In the genomic region with DNA sequence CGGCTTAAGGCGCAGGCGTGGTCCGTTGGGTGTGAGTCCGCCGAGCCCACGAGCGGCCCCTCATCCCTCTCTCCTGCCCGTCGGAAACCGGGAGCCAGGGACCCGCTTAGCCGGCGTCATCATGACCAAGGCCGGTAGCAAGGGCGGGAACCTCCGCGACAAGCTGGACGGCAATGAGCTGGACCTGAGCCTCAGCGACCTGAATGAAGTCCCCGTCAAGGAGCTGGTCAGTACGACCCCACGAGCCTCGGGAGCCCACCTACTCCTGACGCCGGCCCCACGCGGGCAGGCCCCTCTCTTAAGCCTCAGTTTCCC, we compare ENCODE assay signal across 8 mouse cellular contexts. TPM values are rescaled to one million over a fixed set of nuclear protein-coding genes. Genes with fewer than 3 reads are reported as not detected.
DNase-seq lines count a peak whose midpoint lies in the region; ATAC-seq and TF ChIP-seq lines count a peak whose summit lies in the region.

No protein-coding gene starts in this region.

- WGBS in lung, postnatal 0 days = 3% methylated on average over 28 of the region's 28 CpGs
- WGBS in forebrain, embryonic 10.5 days = under 1% methylated on average over 28 of the region's 28 CpGs
- WGBS in limb, embryonic 15.5 days = 0% methylated on average over 28 of the region's 28 CpGs
- WGBS in small intestine, adult 2 months = under 1% methylated on average over 28 of the region's 28 CpGs

- peak overlapping the region; percentile 93 for H3K4me2 ChIP-seq in lung, postnatal 0 days (replicated peaks; ENCODE audit: low read depth, low read length)
- peak overlapping the region; percentile 73 for H3K4me2 ChIP-seq in limb, embryonic 15.5 days

- H3K36me3 ChIP-seq in lung, postnatal 0 days (ENCODE audit: insufficient read depth, low read length) = peaks cover 20% of the 10 kb centered on the region
- peaks cover 37% of the 10 kb centered on the region for H3K36me3 ChIP-seq in forebrain, embryonic 10.5 days (replicated peaks)
- peaks cover 35% of the 10 kb centered on the region for H3K36me3 ChIP-seq in limb, embryonic 15.5 days
- peaks cover 29% of the 10 kb centered on the region for H3K36me3 ChIP-seq in small intestine, adult 2 months (ENCODE audit: control insufficient read depth, insufficient read depth, low read length)

- no peaks in the 10 kb centered on the region for H3K9me3 ChIP-seq in lung, postnatal 0 days (ENCODE audit: low read length)
- H3K9me3 ChIP-seq in forebrain, embryonic 10.5 days = no peaks in the 10 kb centered on the region
- H3K9me3 ChIP-seq in limb, embryonic 15.5 days = no peaks in the 10 kb centered on the region

- peak overlapping the region; percentile 79 for H3K4me3 ChIP-seq in lung, postnatal 0 days (ENCODE audit: low read depth, low read length)
- peak overlapping the region; percentile 95 for H3K4me3 ChIP-seq in forebrain, embryonic 10.5 days
- H3K4me3 ChIP-seq in limb, embryonic 15.5 days = peak overlapping the region; percentile 96
- peak overlapping the region; percentile 92 for H3K4me3 ChIP-seq in small intestine, adult 2 months (ENCODE audit: low read depth, low read length)

- peak overlapping the region; percentile 90 for H3K9ac ChIP-seq in lung, postnatal 0 days (replicated peaks; ENCODE audit: low read depth)
- H3K9ac ChIP-seq in limb, embryonic 15.5 days = peak overlapping the region; percentile 75

- no peak for TF ChIP-seq EP300 in lung, postnatal 0 days (IDR thresholded peaks at IDR 0.05)

- peak overlapping the region; percentile 80 for H3K27ac ChIP-seq in lung, postnatal 0 days (ENCODE audit: low read length)
- peak overlapping the region; percentile 88 for H3K27ac ChIP-seq in forebrain, embryonic 10.5 days
- peak overlapping the region; percentile 84 for H3K27ac ChIP-seq in limb, embryonic 15.5 days
- peak overlapping the region; percentile 90 for H3K27ac ChIP-seq in small intestine, adult 2 months (ENCODE audit: insufficient read depth, low read depth, low read length)

- H3K4me1 ChIP-seq in lung, postnatal 0 days (ENCODE audit: insufficient read depth, low read depth, low read length) = no peaks in the 10 kb centered on the region
- peaks cover 19% of the 10 kb centered on the region for H3K4me1 ChIP-seq in forebrain, embryonic 10.5 days
- peaks cover 15% of the 10 kb centered on the region for H3K4me1 ChIP-seq in limb, embryonic 15.5 days
- peaks cover 26% of the 10 kb centered on the region for H3K4me1 ChIP-seq in small intestine, adult 2 months (ENCODE audit: control insufficient read depth, insufficient read depth, insufficient read length, low read length)

- H3K27me3 ChIP-seq in lung, postnatal 0 days (replicated peaks; ENCODE audit: insufficient read depth, low read length) = no peaks in the 10 kb centered on the region
- H3K27me3 ChIP-seq in forebrain, embryonic 10.5 days (ENCODE audit: poor library complexity, severe bottlenecking) = no peaks in the 10 kb centered on the region
- H3K27me3 ChIP-seq in limb, embryonic 15.5 days = no peaks in the 10 kb centered on the region
- H3K27me3 ChIP-seq in small intestine, adult 2 months (ENCODE audit: control insufficient read depth, insufficient read depth, low read length) = no peaks in the 10 kb centered on the region

- peak; percentile 64 for ATAC-seq in lung, postnatal 0 days
- no peak; the same call in 1 of the 2 replicates for ATAC-seq in limb, embryonic 15.5 days (ENCODE audit: insufficient number of reproducible peaks, low FRiP score, low TSS enrichment, low read depth)

- TF ChIP-seq POLR2A in small intestine, adult 2 months (IDR thresholded peaks at IDR 0.05; ENCODE audit: low read depth, low read length) = no peak

- no peak for TF ChIP-seq CTCF in lung, postnatal 0 days (IDR thresholded peaks at IDR 0.05)
- TF ChIP-seq CTCF in small intestine, adult 2 months (IDR thresholded peaks at IDR 0.05; ENCODE audit: extremely low read depth, insufficient read length, insufficient replicate concordance, low read depth, low read length) = no peak

- DNase-seq in lung, postnatal 0 days (ENCODE audit: low spot score) = no peak
- DNase-seq in lung, postnatal 25 days (ENCODE audit: low spot score) = no peak
- no peak for DNase-seq in forebrain, embryonic 10.5 days (ENCODE audit: extremely low spot score, low spot score)
- no peak for DNase-seq in adrenal gland, postnatal 4 days (ENCODE audit: low spot score in 2 of 2)
- no peak for DNase-seq in testis, postnatal 14 days (ENCODE audit: low spot score)
- no peak for DNase-seq in kidney, postnatal 14 days

RNA-seq across cellular contexts. Expression of gene Lrrc59, which starts 0.3 kb away (rescaled TPM):
- 72.9 and 75.0 TPM in 2 replicates for polyA plus RNA-seq in lung, postnatal 0 days (2015; fragmentation: Nextera tagmentation; extraction: Ambion mirVana)
- 283 and 286 TPM in 2 replicates for polyA plus RNA-seq in forebrain, embryonic 10.5 days (2016; fragmentation: Nextera tagmentation; extraction: Ambion mirVana)
- polyA plus RNA-seq in limb, embryonic 15.5 days (2015; fragmentation: Nextera tagmentation; extraction: Ambion mirVana) = 231 and 234 TPM in 2 replicates
- 88.1 and 169 TPM in 2 replicates for polyA plus RNA-seq in small intestine, adult 2 months (2012; rRNA removed)
- total RNA-seq in adrenal gland, postnatal 4 days (2021) = 100 to 1,000 TPM; 122 to 126 TPM

RNA-seq across cellular contexts. Expression of gene Mrpl27, which starts 23.7 kb away (rescaled TPM):
- polyA plus RNA-seq in lung, postnatal 0 days (2015; fragmentation: Nextera tagmentation; extraction: Ambion mirVana) = 113 and 118 TPM in 2 replicates
- polyA plus RNA-seq in forebrain, embryonic 10.5 days (2016; fragmentation: Nextera tagmentation; extraction: Ambion mirVana) = 135 and 142 TPM in 2 replicates
- 126 and 128 TPM in 2 replicates for polyA plus RNA-seq in limb, embryonic 15.5 days (2015; fragmentation: Nextera tagmentation; extraction: Ambion mirVana)
- 25.8 and 45.7 TPM in 2 replicates for polyA plus RNA-seq in small intestine, adult 2 months (2012; rRNA removed)
- 10 to 100 TPM; 79.8 to 88.5 TPM for total RNA-seq in adrenal gland, postnatal 4 days (2021)

RNA-seq across cellular contexts. Expression of gene Eme1, which starts 23.9 kb away (rescaled TPM):
- 0.87 and 1.0 TPM in 2 replicates for polyA plus RNA-seq in lung, postnatal 0 days (2015; fragmentation: Nextera tagmentation; extraction: Ambion mirVana)
- polyA plus RNA-seq in forebrain, embryonic 10.5 days (2016; fragmentation: Nextera tagmentation; extraction: Ambion mirVana) = 69.6 and 79.1 TPM in 2 replicates
- 13.6 and 14.0 TPM in 2 replicates for polyA plus RNA-seq in limb, embryonic 15.5 days (2015; fragmentation: Nextera tagmentation; extraction: Ambion mirVana)
- polyA plus RNA-seq in small intestine, adult 2 months (2012; rRNA removed) = 0.85 and 2.8 TPM in 2 replicates
- 1 to 10 TPM; 5.3 to 6.1 TPM for total RNA-seq in adrenal gland, postnatal 4 days (2021)

RNA-seq across cellular contexts. Expression of gene Acsf2, which starts 28.2 kb away (rescaled TPM):
- polyA plus RNA-seq in lung, postnatal 0 days (2015; fragmentation: Nextera tagmentation; extraction: Ambion mirVana) = 3.2 and 3.4 TPM in 2 replicates
- polyA plus RNA-seq in forebrain, embryonic 10.5 days (2016; fragmentation: Nextera tagmentation; extraction: Ambion mirVana) = 3.7 TPM in 2 replicates
- polyA plus RNA-seq in limb, embryonic 15.5 days (2015; fragmentation: Nextera tagmentation; extraction: Ambion mirVana) = 6.2 and 6.3 TPM in 2 replicates
- 21.1 and 50.5 TPM in 2 replicates for polyA plus RNA-seq in small intestine, adult 2 months (2012; rRNA removed)
- 10 to 100 TPM; 59.1 to 67.3 TPM for total RNA-seq in adrenal gland, postnatal 4 days (2021)

RNA-seq across cellular contexts. Expression of gene Xylt2, which starts 47.5 kb away (rescaled TPM):
- polyA plus RNA-seq in lung, postnatal 0 days (2015; fragmentation: Nextera tagmentation; extraction: Ambion mirVana) = 13.3 and 14.1 TPM in 2 replicates
- 14.4 and 15.2 TPM in 2 replicates for polyA plus RNA-seq in forebrain, embryonic 10.5 days (2016; fragmentation: Nextera tagmentation; extraction: Ambion mirVana)
- 19.9 and 22.5 TPM in 2 replicates for polyA plus RNA-seq in limb, embryonic 15.5 days (2015; fragmentation: Nextera tagmentation; extraction: Ambion mirVana)
- 12.2 and 27.0 TPM in 2 replicates for polyA plus RNA-seq in small intestine, adult 2 months (2012; rRNA removed)
- total RNA-seq in adrenal gland, postnatal 4 days (2021) = 10 to 100 TPM; 30.3 to 32.7 TPM
